Mouse (Mus musculus) G1E (cell line): Measurements from ENCODE around the gene Gls2.

Source experiments
- CTCF ChIP-seq: IDR thresholded peaks from 2 replicates; pipeline ENCODE4 v1.5.1; 2012; ENCODE audit warnings: low read depth, low read length, inconsistent platforms, mixed read lengths
- GATA1 ChIP-seq: IDR thresholded peaks from 2 replicates; pipeline ENCODE4 v1.6.1; 2012; ENCODE audit warnings: borderline replicate concordance, low read length, inconsistent platforms, mixed read lengths
- GATA2 ChIP-seq: IDR thresholded peaks from 2 replicates; pipeline ENCODE4 v1.6.1; 2012; ENCODE audit warnings: low read depth, low read length, inconsistent platforms, borderline replicate concordance

DNA sequence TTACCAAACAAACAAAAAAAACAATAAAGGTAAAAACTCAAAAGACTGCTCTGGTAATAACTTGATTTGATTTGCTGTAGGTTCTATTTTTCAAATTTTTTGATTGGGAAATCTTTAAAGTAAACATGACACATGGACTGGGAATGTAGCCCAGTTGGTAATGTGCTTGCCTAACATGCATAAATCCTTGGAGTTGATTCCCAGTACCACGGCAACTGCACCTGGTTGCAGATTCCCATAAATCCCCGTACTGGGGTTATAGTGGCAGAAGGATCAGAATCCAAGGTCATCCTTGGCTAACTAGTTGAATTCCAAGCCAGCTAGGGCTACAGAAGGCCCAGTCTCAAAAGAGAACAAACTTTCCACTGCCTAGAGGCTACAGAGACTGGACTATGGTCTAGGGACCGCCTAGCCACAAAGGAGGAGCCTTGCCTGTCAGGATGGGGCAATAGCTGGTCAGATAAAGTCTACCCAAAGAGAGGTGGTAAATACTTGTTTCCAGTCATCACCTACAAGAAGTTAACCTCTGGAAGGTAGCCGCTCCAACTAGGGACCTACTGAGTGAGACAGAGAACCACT is 59.5 kb downstream of the Gls2 start, which contains the start of gene Apon:
- no peak for TF ChIP-seq CTCF
- TF ChIP-seq GATA1, result no peak
- TF ChIP-seq GATA2, result no peak
